Mouse (Mus musculus) heart, postnatal 0 days (tissue): Measurements from ENCODE around the gene Phf24.

Source experiments
- CTCF ChIP-seq: IDR thresholded peaks from 2 replicates; pipeline ENCODE4 v1.5.1; 2016; ENCODE audit warnings: antibody characterized with exemption, control low read depth, low read depth
- EP300 ChIP-seq: IDR thresholded peaks from 2 replicates; pipeline ENCODE4 v1.6.1; 2016; ENCODE audit warnings: antibody characterized with exemption, low read depth

DNA sequence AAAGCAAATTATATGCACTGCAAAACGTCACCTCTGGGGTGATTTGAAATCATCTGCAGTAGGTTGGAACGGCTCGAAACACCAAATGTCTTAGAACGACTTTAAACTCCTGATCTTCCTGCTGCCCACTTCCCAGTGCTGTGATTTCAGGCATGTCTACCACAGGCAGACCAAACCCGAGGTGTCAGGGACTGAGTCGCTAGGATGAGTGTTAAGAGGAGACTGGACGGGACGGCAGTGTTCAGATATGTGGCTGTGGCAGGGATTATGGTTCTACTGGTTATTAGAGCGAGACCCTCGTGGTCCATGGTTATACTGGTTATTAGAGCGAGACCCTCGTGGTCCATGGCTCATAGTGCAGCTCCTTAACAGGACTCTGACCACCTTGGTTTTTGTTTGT, 1.1 kb upstream of the Phf24 start:
- no peak for TF ChIP-seq CTCF
- no peak for TF ChIP-seq EP300
